Mouse (Mus musculus) liver, embryonic 14.5 days (tissue): Measurements from ENCODE around the gene Itgb1bp1.

ENCODE experiments used
- CTCF ChIP-seq: IDR thresholded peaks from 2 replicates; pipeline ENCODE4 v1.5.1; 2016; ENCODE audit warnings: antibody characterized with exemption, low read depth, control low read depth
- EP300 ChIP-seq: IDR thresholded peaks from 2 replicates; pipeline ENCODE4 v1.6.1; 2016; ENCODE audit warnings: antibody characterized with exemption, low read depth

DNA sequence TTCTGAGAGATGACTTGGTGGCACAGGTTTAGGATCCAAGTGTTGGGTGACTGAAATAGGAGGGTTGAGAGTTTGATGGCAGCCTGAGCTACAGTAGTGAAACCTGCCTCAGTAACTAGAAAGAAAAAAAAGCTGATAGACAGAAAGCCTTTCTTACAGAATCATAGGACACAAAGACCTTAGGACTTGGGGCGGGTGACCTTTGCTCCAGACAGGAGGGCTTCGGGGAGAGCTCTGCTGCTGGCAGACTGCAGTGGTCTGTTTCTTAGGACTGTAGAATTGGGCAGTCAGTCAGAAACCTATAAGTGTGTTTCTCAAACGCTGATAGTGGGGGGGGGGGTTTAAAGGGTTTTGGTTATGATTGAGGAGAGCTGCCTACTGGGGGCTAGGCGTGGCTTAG, 19.7 kb upstream of the Itgb1bp1 start:
- TF ChIP-seq CTCF: no peak
- no peak for TF ChIP-seq EP300
